21 mouse cellular contexts compared by ENCODE assay signal in the genomic region with DNA sequence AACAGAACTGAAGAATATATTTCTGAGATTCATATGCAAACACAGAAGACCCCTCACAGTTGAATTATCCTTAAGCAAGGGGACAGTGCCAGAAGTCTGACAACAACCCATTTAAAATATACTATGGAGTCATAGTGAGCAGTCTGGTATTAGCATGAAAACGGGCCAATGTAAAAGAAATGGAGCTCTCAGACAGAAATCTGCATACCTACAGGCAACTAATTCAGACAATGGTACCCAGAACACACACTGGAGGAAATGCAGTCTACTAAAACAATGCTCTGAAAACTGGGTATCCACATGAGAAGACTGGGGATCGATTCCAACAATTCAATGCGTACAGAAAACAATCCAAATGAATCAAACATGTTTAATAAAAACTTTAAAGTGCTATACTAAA.
DNase-seq lines count a peak whose midpoint lies in the region; TF ChIP-seq lines count a peak whose summit lies in the region.
"Had no signal": no experiment of that assay in that cellular context is flagged by ENCODE, and none has a peak within 500 bp of the region (broad histone marks: within the 10 kb centered on the region; RNA-seq: fewer than 3 reads in every experiment).

No protein-coding gene starts in this region.

- H3K27me3 ChIP-seq in thymus, adult 2 months (ENCODE audit: control insufficient read depth, insufficient read depth, low read length) = no peaks in the 10 kb centered on the region
- H3K27me3 ChIP-seq: embryonic facial prominence, embryonic 13.5 days; embryonic facial prominence, embryonic 15.5 days; forebrain, embryonic 13.5 days; forebrain, embryonic 15.5 days had no signal

- intact Hi-C loops in left cerebral cortex, postnatal 14 days (cut with DNase I) = no loop called here

- no peaks in the 10 kb centered on the region for H3K36me3 ChIP-seq in thymus, adult 2 months (ENCODE audit: control insufficient read depth, insufficient read depth, low read length)
- H3K36me3 ChIP-seq: embryonic facial prominence, embryonic 13.5 days; embryonic facial prominence, embryonic 15.5 days; forebrain, embryonic 15.5 days; G1E had no signal

- DNase-seq in 3T3-L1 (ENCODE audit: low read depth, low spot score) (peak; percentile 22), ES-CJ7 (ENCODE audit: low read depth, low spot score) (peak; percentile 58), R1 (ENCODE audit: low read depth, low spot score) (peak; percentile 76)
- DNase-seq in left cerebral cortex, postnatal 14 days (ENCODE audit: low spot score in 2 of 2) = no peak
- no peak for DNase-seq in thymus, adult 2 months
- DNase-seq in layer of hippocampus, adult 9-11 months = no peak
- DNase-seq: adrenal gland, adult 8-10 months; adrenal gland, postnatal 14 days; adrenal gland, postnatal 36 days; cerebellum, adult 11-12 months; cerebellum, adult 2 months; cerebellum, adult 9-10 months; cerebellum, postnatal 14 days; cerebellum, postnatal 36 days; embryo, embryonic 11 days had no signal

- no peak overlapping the region for H3K4me3 ChIP-seq in embryonic fibroblast, embryonic 13.5 days (ENCODE audit: insufficient read depth, low read length)
- no peak overlapping the region for H3K4me3 ChIP-seq in thymus, adult 2 months (ENCODE audit: control insufficient read depth, insufficient read depth, low read length)
- H3K4me3 ChIP-seq: embryonic facial prominence, embryonic 13.5 days; embryonic facial prominence, embryonic 15.5 days; forebrain, embryonic 13.5 days; forebrain, embryonic 15.5 days had no signal

- WGBS in thymus, adult 2 months = 88% methylated on average over 3 of the region's 3 CpGs

- no peak for TF ChIP-seq CTCF in embryonic fibroblast, embryonic 13.5 days (IDR thresholded peaks at IDR 0.05; ENCODE audit: borderline replicate concordance, insufficient read depth, low read length)
- TF ChIP-seq CTCF in thymus, adult 2 months (IDR thresholded peaks at IDR 0.05; ENCODE audit: borderline replicate concordance, control insufficient read depth, extremely low read depth, insufficient read depth, low read length, poor library complexity) = no peak

- no peaks in the 10 kb centered on the region for H3K4me1 ChIP-seq in embryonic fibroblast, embryonic 13.5 days (ENCODE audit: control insufficient read depth, insufficient read depth, low read length)
- H3K4me1 ChIP-seq in thymus, adult 2 months (replicated peaks; ENCODE audit: control insufficient read depth, insufficient read depth, low read length) = no peaks in the 10 kb centered on the region
- H3K4me1 ChIP-seq: embryonic facial prominence, embryonic 13.5 days; embryonic facial prominence, embryonic 15.5 days; forebrain, embryonic 13.5 days; forebrain, embryonic 15.5 days had no signal

- H3K27ac ChIP-seq in embryonic fibroblast, embryonic 13.5 days (ENCODE audit: insufficient read depth, low read length) = peak overlapping the region; percentile 5; the same call in 1 of the 2 replicates
- H3K27ac ChIP-seq in thymus, adult 2 months (ENCODE audit: control insufficient read depth, insufficient read depth, low read length) = no peak overlapping the region
- H3K27ac ChIP-seq: embryonic facial prominence, embryonic 13.5 days; embryonic facial prominence, embryonic 15.5 days; forebrain, embryonic 13.5 days; forebrain, embryonic 15.5 days had no signal

- no peak for TF ChIP-seq POLR2A in embryonic fibroblast, embryonic 13.5 days (IDR thresholded peaks at IDR 0.05; ENCODE audit: low read depth, low read length)
- TF ChIP-seq POLR2A in thymus, adult 2 months (IDR thresholded peaks at IDR 0.05; ENCODE audit: control insufficient read depth, extremely low read depth, insufficient read depth, low read length, poor library complexity) = no peak

Comparison
In these comparisons a context has a peak if more than half of its experiments do, and no peak if none do; other contexts are left out.
1. DNase-seq: peak in 3T3-L1 (single experiment), ES-CJ7 (single experiment) and R1 (single experiment); none in left cerebral cortex, postnatal 14 days (0 of 2), thymus, adult 2 months (single experiment) and layer of hippocampus, adult 9-11 months (single experiment).